Mouse (Mus musculus) ovary, adult 10 weeks (tissue): ENCODE data around the gene Brms1l. TPM values are rescaled to one million over a fixed set of nuclear protein-coding genes. Genes with fewer than 3 reads are reported as not detected.

ENCODE experiments used
- polyA plus RNA-seq: library from polyadenylated mRNA; stranded (reverse); fragments of 350-450 nt; fragmentation: Illumina TruSeq; extraction: RNeasy Lipid Tissue Mini Kit (QIAGEN cat#74804); gene quantifications from one replicate; pipeline ENCODE4 v1.2.3, GENCODE M21; 2014

The Brms1l gene
- polyA plus RNA-seq = 74.3 TPM

DNA sequence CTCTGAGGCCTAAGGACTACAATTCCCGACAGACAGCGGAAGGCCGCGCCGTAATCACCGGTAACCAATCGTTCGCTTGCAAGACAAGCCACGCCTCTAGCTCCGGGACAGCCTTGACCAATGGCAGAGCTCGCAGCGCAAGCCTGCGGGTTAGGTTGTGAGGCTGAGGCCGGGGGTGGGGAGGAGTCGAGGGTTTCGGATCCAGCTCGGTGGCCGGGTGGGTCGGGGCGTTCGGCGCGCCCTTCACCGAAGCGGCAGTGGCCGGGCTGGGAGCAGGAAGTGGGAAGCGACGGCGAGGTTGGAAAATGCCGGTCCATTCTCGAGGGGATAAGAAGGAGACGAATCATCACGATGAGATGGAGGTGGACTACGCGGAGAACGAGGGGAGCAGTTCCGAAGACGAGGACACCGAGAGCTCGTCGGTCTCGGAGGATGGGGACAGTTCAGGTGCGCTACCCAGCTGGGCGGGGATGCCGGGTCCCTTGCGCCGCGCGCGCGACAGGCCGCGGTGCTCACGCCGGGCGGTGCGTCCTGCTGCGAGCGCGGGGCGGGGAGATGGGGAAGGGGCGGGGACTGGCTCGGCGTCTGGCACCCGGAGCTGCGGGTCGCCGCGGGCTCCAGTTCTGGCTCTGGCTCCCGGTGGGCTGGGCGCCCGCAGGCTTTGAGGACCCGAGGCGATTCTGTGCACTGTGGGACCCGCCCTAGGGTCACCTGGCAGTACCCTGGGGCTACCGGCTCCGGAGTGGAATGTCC lies at the start of gene Brms1l:
Brms1l (plus strand) TSS at position 126 of the 753 bp plus-strand sequence.

GRCm38 (mm10) chr12:55820661-55821314 lies 15.3 kb upstream of the Brms1l start, which contains the start of gene Ralgapa1:
Gene Ralgapa1 (minus strand): TSS chr12:55821167.

Other genes with a start within 250 kb of the Brms1l start
- not detected for gene Insm2, start 236.9 kb upstream of the Brms1l start, polyA plus RNA-seq
- gene Ralgapa1, start 15.2 kb upstream of the Brms1l start, polyA plus RNA-seq = 101 TPM